In the genomic region with DNA sequence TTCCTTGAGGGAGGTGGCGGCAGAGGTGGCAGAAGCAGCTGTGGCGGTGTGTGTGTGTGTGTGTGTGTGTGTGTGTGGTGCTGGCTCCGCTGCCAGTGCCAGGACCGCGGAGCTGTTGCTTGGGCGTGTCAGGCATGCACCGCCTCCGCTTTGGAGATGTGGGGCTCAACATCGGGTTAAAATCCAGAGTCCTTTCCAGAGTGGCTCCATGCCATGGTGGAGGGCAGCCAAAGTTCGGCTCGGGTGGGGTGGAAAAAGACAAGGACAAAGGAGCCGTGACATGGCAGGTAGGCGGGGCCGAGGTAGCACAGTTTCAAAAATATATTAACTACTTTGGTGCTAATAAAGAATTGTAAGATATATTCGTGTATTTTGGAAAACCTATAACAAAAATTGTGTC, we compare ENCODE assay signal across 27 mouse cellular contexts. TPM values are rescaled to one million over a fixed set of nuclear protein-coding genes. Genes with fewer than 3 reads are reported as not detected.
DNase-seq lines count a peak whose midpoint lies in the region; ATAC-seq and TF ChIP-seq lines count a peak whose summit lies in the region.
"Had no signal": no experiment of that assay in that cellular context is flagged by ENCODE, and none has a peak within 500 bp of the region (broad histone marks: within the 10 kb centered on the region; RNA-seq: fewer than 3 reads in every experiment).

No protein-coding gene starts in this region.

- no peak for TF ChIP-seq POLR2A in small intestine, adult 2 months (IDR thresholded peaks at IDR 0.05; ENCODE audit: low read depth, low read length)

- no peak for TF ChIP-seq CTCF in small intestine, adult 2 months (IDR thresholded peaks at IDR 0.05; ENCODE audit: extremely low read depth, insufficient read length, insufficient replicate concordance, low read depth, low read length)

- H3K9ac ChIP-seq in heart, embryonic 12.5 days, result no peak overlapping the region
- H3K9ac ChIP-seq in kidney, embryonic 14.5 days (ENCODE audit: low read depth, low read length), result no peak overlapping the region
- H3K9ac ChIP-seq: embryonic facial prominence, embryonic 13.5 days; heart, embryonic 15.5 days; hindbrain, embryonic 15.5 days; intestine, embryonic 15.5 days; liver, embryonic 14.5 days; lung, embryonic 15.5 days had no signal

- H3K4me3 ChIP-seq in heart, embryonic 12.5 days, result no peak overlapping the region
- no peak overlapping the region for H3K4me3 ChIP-seq in kidney, embryonic 14.5 days (ENCODE audit: low read length)
- H3K4me3 ChIP-seq in small intestine, adult 2 months (ENCODE audit: low read depth, low read length), result no peak overlapping the region
- H3K4me3 ChIP-seq: embryonic facial prominence, embryonic 13.5 days; heart, embryonic 15.5 days; hindbrain, embryonic 15.5 days; intestine, embryonic 15.5 days; lung, embryonic 15.5 days; midbrain, embryonic 10.5 days had no signal

- no peak overlapping the region for H3K27ac ChIP-seq in heart, embryonic 12.5 days (ENCODE audit: poor library complexity, severe bottlenecking)
- no peak overlapping the region for H3K27ac ChIP-seq in kidney, embryonic 14.5 days (ENCODE audit: low read depth, low read length)
- H3K27ac ChIP-seq in small intestine, adult 2 months (ENCODE audit: insufficient read depth, low read depth, low read length), result 0 out of 2 replicates have a peak overlapping the region, but pooled peaks have one; percentile 65
- H3K27ac ChIP-seq: embryonic facial prominence, embryonic 13.5 days; heart, embryonic 15.5 days; hindbrain, embryonic 15.5 days; intestine, embryonic 15.5 days; liver, embryonic 14.5 days; lung, embryonic 15.5 days; midbrain, embryonic 10.5 days had no signal

- peak; percentile 88 for DNase-seq in heart, adult 11 months
- peak; percentile 77 for DNase-seq in kidney, adult 9 months
- peak; percentile 13 for DNase-seq in heart, adult 8-10 months (ENCODE audit: low spot score)
- no peak for DNase-seq in urinary bladder, postnatal 25 days (ENCODE audit: low spot score)
- DNase-seq: adrenal gland, adult 8-10 months; cerebellum, adult 9-11 months; gastrocnemius, postnatal 25 days; layer of hippocampus, postnatal 36 days; lung, postnatal 4 days; thymus, postnatal 14 days had no signal

- whole genome bisulfite sequencing in heart, embryonic 12.5 days, result 88% methylated on average over 15 of the region's 15 CpGs
- 91% methylated on average over 15 of the region's 15 CpGs for WGBS in kidney, embryonic 14.5 days
- WGBS in small intestine, adult 2 months, result 74% methylated on average over 15 of the region's 15 CpGs

- H3K4me1 ChIP-seq in heart, embryonic 12.5 days (replicated peaks), result no peaks in the 10 kb centered on the region
- no peaks in the 10 kb centered on the region for H3K4me1 ChIP-seq in kidney, embryonic 14.5 days (ENCODE audit: control insufficient read depth, insufficient read depth, low read length)
- 0 out of 2 replicates have a peak, but pooled peaks cover 2% of the 10 kb centered on the region for H3K4me1 ChIP-seq in small intestine, adult 2 months (ENCODE audit: control insufficient read depth, insufficient read depth, insufficient read length, low read length)
- H3K4me1 ChIP-seq: embryonic facial prominence, embryonic 13.5 days; heart, embryonic 15.5 days; hindbrain, embryonic 15.5 days; intestine, embryonic 15.5 days; lung, embryonic 15.5 days; midbrain, embryonic 10.5 days had no signal

- peaks cover 24% of the 10 kb centered on the region for H3K9me3 ChIP-seq in heart, embryonic 12.5 days (replicated peaks)
- peaks cover 6% of the 10 kb centered on the region; the same call in 1 of the 2 replicates for H3K9me3 ChIP-seq in kidney, embryonic 14.5 days (ENCODE audit: control insufficient read depth, low read length)

- ATAC-seq in heart, embryonic 12.5 days (ENCODE audit: insufficient number of reproducible peaks, low FRiP score), result no peak
- no peak for ATAC-seq in kidney, embryonic 14.5 days (ENCODE audit: low FRiP score, low TSS enrichment)
- ATAC-seq: forebrain, embryonic 14.5 days; intestine, embryonic 15.5 days had no signal

- H3K36me3 ChIP-seq in heart, embryonic 12.5 days, result no peaks in the 10 kb centered on the region
- H3K36me3 ChIP-seq in kidney, embryonic 14.5 days (ENCODE audit: control insufficient read depth, insufficient read depth, low read length), result no peaks in the 10 kb centered on the region
- no peaks in the 10 kb centered on the region for H3K36me3 ChIP-seq in small intestine, adult 2 months (ENCODE audit: control insufficient read depth, insufficient read depth, low read length)
- H3K36me3 ChIP-seq: embryonic facial prominence, embryonic 13.5 days; heart, embryonic 15.5 days; hindbrain, embryonic 15.5 days; intestine, embryonic 15.5 days; lung, embryonic 15.5 days; midbrain, embryonic 10.5 days had no signal

- no peaks in the 10 kb centered on the region for H3K27me3 ChIP-seq in heart, embryonic 12.5 days (replicated peaks)
- no peaks in the 10 kb centered on the region for H3K27me3 ChIP-seq in kidney, embryonic 14.5 days (ENCODE audit: control insufficient read depth, insufficient read depth, low read length)
- H3K27me3 ChIP-seq in small intestine, adult 2 months (ENCODE audit: control insufficient read depth, insufficient read depth, low read length), result no peaks in the 10 kb centered on the region
- H3K27me3 ChIP-seq: embryonic facial prominence, embryonic 13.5 days; heart, embryonic 15.5 days; hindbrain, embryonic 15.5 days; intestine, embryonic 15.5 days; lung, embryonic 15.5 days had no signal

- H3K4me2 ChIP-seq in heart, embryonic 12.5 days, result no peak overlapping the region
- H3K4me2 ChIP-seq in kidney, embryonic 14.5 days (replicated peaks; ENCODE audit: low read depth, low read length), result no peak overlapping the region
- H3K4me2 ChIP-seq: embryonic facial prominence, embryonic 13.5 days; heart, embryonic 15.5 days; hindbrain, embryonic 15.5 days; intestine, embryonic 15.5 days; lung, embryonic 15.5 days had no signal

RNA-seq across cellular contexts. Expression of gene Vmn1r191, which starts 15.4 kb away (rescaled TPM):
- not detected in 2 replicates for polyA plus RNA-seq in heart, embryonic 12.5 days (2016; fragmentation: Nextera tagmentation; extraction: Ambion mirVana)
- polyA plus RNA-seq in kidney, embryonic 14.5 days (2014; fragmentation: Nextera tagmentation; extraction: Ambion mirVana), result not detected in 2 replicates
- not detected for total RNA-seq in heart, adult 8-10 months (2022)
- not detected in 2 replicates for polyA plus RNA-seq in small intestine, adult 2 months (2012; rRNA removed)
- total RNA-seq: adrenal gland, adult 8-10 months; gastrocnemius, postnatal 25 days; layer of hippocampus, adult 18-20 months; layer of hippocampus, postnatal 36 days; left cerebral cortex, postnatal 25 days; midbrain, postnatal 0 days; neutrophil, adult 5-6 weeks had no signal
- polyA plus RNA-seq: embryonic facial prominence, embryonic 13.5 days; forebrain, embryonic 14.5 days; heart, embryonic 15.5 days; hindbrain, embryonic 15.5 days; intestine, embryonic 15.5 days; limb, embryonic 14.5 days; liver, embryonic 14.5 days; lung, embryonic 15.5 days; midbrain, embryonic 10.5 days; midbrain, postnatal 0 days; stomach, embryonic 16.5 days had no signal

RNA-seq across cellular contexts. Expression of gene Vmn1r192, which starts 22.5 kb away (rescaled TPM):
- not detected in 2 replicates for polyA plus RNA-seq in heart, embryonic 12.5 days (2016; fragmentation: Nextera tagmentation; extraction: Ambion mirVana)
- not detected in 2 replicates for polyA plus RNA-seq in kidney, embryonic 14.5 days (2014; fragmentation: Nextera tagmentation; extraction: Ambion mirVana)
- not detected for total RNA-seq in heart, adult 8-10 months (2022)
- polyA plus RNA-seq in small intestine, adult 2 months (2012; rRNA removed), result not detected in 2 replicates
- total RNA-seq: adrenal gland, adult 8-10 months; gastrocnemius, postnatal 25 days; layer of hippocampus, adult 18-20 months; layer of hippocampus, postnatal 36 days; left cerebral cortex, postnatal 25 days; midbrain, postnatal 0 days; neutrophil, adult 5-6 weeks had no signal
- polyA plus RNA-seq: embryonic facial prominence, embryonic 13.5 days; forebrain, embryonic 14.5 days; heart, embryonic 15.5 days; hindbrain, embryonic 15.5 days; intestine, embryonic 15.5 days; limb, embryonic 14.5 days; liver, embryonic 14.5 days; lung, embryonic 15.5 days; midbrain, embryonic 10.5 days; midbrain, postnatal 0 days; stomach, embryonic 16.5 days had no signal

RNA-seq across cellular contexts. Expression of gene Vmn1r193, which starts 54.5 kb away (rescaled TPM):
- polyA plus RNA-seq in heart, embryonic 12.5 days (2016; fragmentation: Nextera tagmentation; extraction: Ambion mirVana), result not detected in 2 replicates
- not detected in 2 replicates for polyA plus RNA-seq in kidney, embryonic 14.5 days (2014; fragmentation: Nextera tagmentation; extraction: Ambion mirVana)
- not detected for total RNA-seq in heart, adult 8-10 months (2022)
- polyA plus RNA-seq in small intestine, adult 2 months (2012; rRNA removed), result not detected in 2 replicates
- total RNA-seq: adrenal gland, adult 8-10 months; gastrocnemius, postnatal 25 days; layer of hippocampus, adult 18-20 months; layer of hippocampus, postnatal 36 days; left cerebral cortex, postnatal 25 days; midbrain, postnatal 0 days had no signal
- polyA plus RNA-seq: embryonic facial prominence, embryonic 13.5 days; forebrain, embryonic 14.5 days; heart, embryonic 15.5 days; hindbrain, embryonic 15.5 days; intestine, embryonic 15.5 days; limb, embryonic 14.5 days; liver, embryonic 14.5 days; lung, embryonic 15.5 days; midbrain, embryonic 10.5 days; midbrain, postnatal 0 days; stomach, embryonic 16.5 days had no signal
